Mouse (Mus musculus) hindbrain, embryonic 15.5 days (tissue): ENCODE results near the gene Dpt. TPM values are rescaled to one million over a fixed set of nuclear protein-coding genes. Genes with fewer than 3 reads are reported as not detected.

Source experiments
- ATAC-seq: fragments of 200-750 bp; cut with Nextera tagmentation; 2 replicates; pipeline ENCODE4 v1.8.0; 2017; ENCODE audit warnings: low read depth, moderate number of reproducible peaks, moderate TSS enrichment; ENCODE audit not compliant: low FRiP score
- H3K27ac ChIP-seq: fragments of 300-500 bp; sonication (generic); replicated peaks from 2 replicates; pipeline ENCODE4 v1.5.1; 2015; ENCODE audit warnings: mild to moderate bottlenecking, inconsistent platforms
- H3K27me3 ChIP-seq: fragments of 300-500 bp; sonication (generic); 2 replicates; pipeline ENCODE4 v1.6.1; 2015; ENCODE audit warnings: control low read depth, inconsistent platforms
- H3K36me3 ChIP-seq: fragments of 300-500 bp; sonication (generic); 2 replicates; pipeline ENCODE4 v1.6.1; 2015; ENCODE audit warnings: control low read depth, inconsistent platforms
- H3K4me1 ChIP-seq: fragments of 300-500 bp; sonication (generic); replicated peaks from 2 replicates; pipeline ENCODE4 v1.6.1; 2015; ENCODE audit warnings: control low read depth, inconsistent platforms
- H3K4me2 ChIP-seq: fragments of 300-500 bp; sonication (generic); 2 replicates; pipeline ENCODE4 v1.6.1; 2015; ENCODE audit warnings: moderate library complexity, mild to moderate bottlenecking, inconsistent platforms
- H3K4me3 ChIP-seq: fragments of 300-500 bp; sonication (generic); 2 replicates; pipeline ENCODE4 v1.5.1; 2015; ENCODE audit warnings: mild to moderate bottlenecking, inconsistent platforms
- H3K9ac ChIP-seq: fragments of 300-500 bp; sonication (generic); 2 replicates; pipeline ENCODE4 v1.6.1; 2015; ENCODE audit warnings: inconsistent platforms
- H3K9me3 ChIP-seq: fragments of 300-500 bp; sonication (generic); 2 replicates; pipeline ENCODE4 v1.6.1; 2016; ENCODE audit warnings: control low read depth, inconsistent platforms
- WGBS: fragments of 180-500 bp; shearing (Covaris S2); methylation state at CpG from one replicate; pipeline ENCODE4 v1.1.7; 2015; 5-methylcytosine and 5-hydroxymethylcytosine counted together
- polyA plus RNA-seq: library from polyadenylated mRNA; unstranded; fragments of >200 nt; fragmentation: Nextera tagmentation; extraction: Ambion mirVana; gene quantifications from 2 replicates; pipeline ENCODE4 v1.2.1, GENCODE M21; 2015

The Dpt gene
- polyA plus RNA-seq, 1 experiment from 2014 or later = 1.00 TPM

GRCm38 (mm10) chr1:164870694-164871093, 74.2 kb downstream of the Dpt start:
- H3K27me3 ChIP-seq = no peaks in the 10 kb centered on the region
- H3K4me2 ChIP-seq = no peak overlapping the region
- H3K4me3 ChIP-seq = no peak overlapping the region
- WGBS = 57% methylated on average over 7 of the region's 7 CpGs
- no peaks in the 10 kb centered on the region for H3K4me1 ChIP-seq
- ATAC-seq = no peak
- no peaks in the 10 kb centered on the region for H3K36me3 ChIP-seq
- H3K9me3 ChIP-seq = no peaks in the 10 kb centered on the region
- H3K27ac ChIP-seq = no peak overlapping the region
- H3K9ac ChIP-seq = no peak overlapping the region

Other genes starting within 250 kb of the Dpt start
- gene Xcl1, start 138.9 kb downstream of the Dpt start, polyA plus RNA-seq = not detected in 2 replicates